Mouse (Mus musculus) intestine, embryonic 15.5 days (tissue): ENCODE measurements around the gene Podn. TPM values are rescaled to one million over a fixed set of nuclear protein-coding genes. Genes with fewer than 3 reads are reported as not detected.
"Not testable (repeated sequence)": the region's sequence is repeated elsewhere in the genome, so short reads cannot be mapped to it uniquely, and the experiment has no call there.

Experiments used
- ATAC-seq: fragments of 200-750 bp; cut with Nextera tagmentation; 2 replicates; pipeline ENCODE4 v1.8.0; 2017; ENCODE audit warnings: moderate TSS enrichment, moderate library complexity
- H3K27ac ChIP-seq: fragments of 300-500 bp; sonication (generic); 2 replicates; pipeline ENCODE4 v1.5.1; 2015; ENCODE audit warnings: mild to moderate bottlenecking, inconsistent platforms
- H3K27me3 ChIP-seq: fragments of 300-500 bp; sonication (generic); replicated peaks from 2 replicates; pipeline ENCODE4 v1.6.1; 2015; ENCODE audit warnings: inconsistent platforms
- H3K36me3 ChIP-seq: fragments of 300-500 bp; sonication (generic); 2 replicates; pipeline ENCODE4 v1.6.1; 2015; ENCODE audit warnings: inconsistent platforms
- H3K4me1 ChIP-seq: fragments of 300-500 bp; sonication (generic); replicated peaks from 2 replicates; pipeline ENCODE4 v1.6.1; 2015; ENCODE audit warnings: inconsistent platforms
- H3K4me2 ChIP-seq: fragments of 300-500 bp; sonication (generic); replicated peaks from 2 replicates; pipeline ENCODE4 v1.6.1; 2015; ENCODE audit warnings: mild to moderate bottlenecking, inconsistent platforms
- H3K4me3 ChIP-seq: fragments of 300-500 bp; sonication (generic); replicated peaks from 2 replicates; pipeline ENCODE4 v1.5.1; 2015; ENCODE audit warnings: inconsistent platforms
- H3K9ac ChIP-seq: fragments of 300-500 bp; sonication (generic); 2 replicates; pipeline ENCODE4 v1.6.1; 2015; ENCODE audit warnings: inconsistent platforms
- H3K9me3 ChIP-seq: fragments of 300-500 bp; sonication (generic); 2 replicates; pipeline ENCODE4 v1.6.1; 2016; ENCODE audit warnings: inconsistent platforms
- WGBS: fragments of 180-500 bp; shearing (Covaris S2); methylation state at CpG from one replicate; pipeline ENCODE4 v1.1.7; 2015; 5-methylcytosine and 5-hydroxymethylcytosine counted together
- polyA plus RNA-seq: library from polyadenylated mRNA; unstranded; fragments of >200 nt; fragmentation: Nextera tagmentation; extraction: Ambion mirVana; gene quantifications from 2 replicates; pipeline ENCODE4 v1.2.1, GENCODE M21; 2015

The Podn gene
- polyA plus RNA-seq, result 0.95 and 1.1 TPM in 2 replicates

DNA sequence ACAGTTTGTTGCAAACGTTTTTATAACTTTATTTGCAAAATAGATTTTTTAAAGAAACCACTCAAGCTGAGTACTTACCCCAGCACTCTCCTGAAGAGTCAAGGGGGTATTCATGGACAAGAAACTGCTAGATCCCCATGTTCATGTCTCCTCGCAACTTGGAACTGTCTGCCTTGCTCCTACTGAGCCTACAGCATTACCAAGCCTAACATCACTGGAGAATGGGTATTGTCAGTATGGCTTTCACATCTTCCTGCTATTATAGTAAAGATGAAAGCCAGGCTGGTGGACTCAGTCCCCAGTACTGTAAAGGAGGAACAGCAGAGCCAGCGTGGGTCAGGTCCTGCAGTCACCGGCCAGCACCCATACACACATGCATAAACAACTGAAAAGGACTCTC, at the start of gene Podn:
Gene Podn (minus strand): TSS at position 101 of the 400 bp plus-strand sequence.
- no peak within 1 kb of the TSS for H3K4me3 ChIP-seq
- 77% methylated on average over 4 of the region's 4 CpGs for WGBS
- ATAC-seq, result no peak

DNA sequence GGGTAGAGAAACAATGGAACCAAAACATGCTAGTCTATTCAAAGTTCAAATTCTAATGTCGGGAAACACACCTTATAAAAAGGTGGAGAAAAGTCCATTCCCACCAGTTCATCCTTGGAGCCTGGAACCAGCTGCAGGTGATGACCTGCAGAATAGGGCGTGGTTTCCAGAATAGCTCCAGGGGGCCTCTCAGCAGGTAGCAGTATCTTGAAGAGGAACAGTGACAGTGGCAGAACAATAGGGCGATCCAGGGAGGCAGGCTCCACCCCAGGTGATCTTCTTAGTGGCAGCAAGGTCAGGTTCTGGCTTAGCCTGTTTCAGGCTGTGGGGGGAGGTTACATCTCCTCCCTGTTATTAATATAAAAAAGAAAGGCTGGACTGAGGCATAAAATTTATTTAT, 49.3 kb upstream of the Podn start:
- H3K36me3 ChIP-seq, H3K4me3 ChIP-seq, ATAC-seq, H3K4me1 ChIP-seq, H3K27ac ChIP-seq, H3K9ac ChIP-seq, H3K27me3 ChIP-seq, H3K4me2 ChIP-seq, H3K9me3 ChIP-seq: not testable (repeated sequence)
- 58% methylated on average over 3 of the region's 3 CpGs for WGBS

More for the DNA sequence above, at the start of gene Podn:
- Histone ChIP-seq H3K27me3 (no peaks in the 10 kb centered on the region), H3K4me2 (no peak within 1 kb of the TSS), H3K36me3 (no peaks in the 10 kb centered on the region; the same call in 1 of the 2 replicates), H3K9ac (no peak within 1 kb of the TSS), H3K27ac (no peak within 1 kb of the TSS), H3K4me1 (no peaks in the 10 kb centered on the region), H3K9me3 (no peaks in the 10 kb centered on the region)

DNA sequence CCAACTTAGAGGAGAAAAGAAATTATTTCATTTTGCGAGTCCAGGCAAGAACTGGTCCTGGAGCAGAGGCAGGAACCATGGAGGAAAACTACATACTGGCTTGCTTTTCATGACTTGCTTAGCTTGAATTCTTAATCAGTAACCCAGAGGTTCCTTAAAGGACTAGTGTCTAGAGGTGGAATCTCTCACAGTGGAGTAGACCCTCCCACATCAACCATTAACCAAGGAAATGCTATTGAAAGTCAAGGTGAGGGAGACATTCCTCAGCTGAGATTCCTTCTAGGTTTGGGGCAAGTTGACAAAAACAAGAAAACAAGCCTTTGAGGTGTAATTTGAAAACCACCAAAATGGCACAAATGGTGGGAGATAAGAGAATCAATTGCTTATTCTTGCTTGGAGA, 48.6 kb upstream of the Podn start, which contains the start of gene Scp2:
Gene Scp2 (minus strand): TSS at position 119 of the 400 bp plus-strand sequence.
- Histone ChIP-seq H3K4me2 (no peak within 1 kb of the TSS), H3K4me1 (no peaks in the 10 kb centered on the region), H3K4me3 (no peak within 1 kb of the TSS), H3K9me3 (no peaks in the 10 kb centered on the region), H3K27ac (no peak within 1 kb of the TSS), H3K36me3 (no peaks in the 10 kb centered on the region), H3K27me3 (no peaks in the 10 kb centered on the region), H3K9ac (no peak within 1 kb of the TSS)
- 88% methylated on average over 1 of the region's 1 CpGs for WGBS
- ATAC-seq, result 0 out of 2 replicates have a peak, but pooled peaks have one; percentile 39

DNA sequence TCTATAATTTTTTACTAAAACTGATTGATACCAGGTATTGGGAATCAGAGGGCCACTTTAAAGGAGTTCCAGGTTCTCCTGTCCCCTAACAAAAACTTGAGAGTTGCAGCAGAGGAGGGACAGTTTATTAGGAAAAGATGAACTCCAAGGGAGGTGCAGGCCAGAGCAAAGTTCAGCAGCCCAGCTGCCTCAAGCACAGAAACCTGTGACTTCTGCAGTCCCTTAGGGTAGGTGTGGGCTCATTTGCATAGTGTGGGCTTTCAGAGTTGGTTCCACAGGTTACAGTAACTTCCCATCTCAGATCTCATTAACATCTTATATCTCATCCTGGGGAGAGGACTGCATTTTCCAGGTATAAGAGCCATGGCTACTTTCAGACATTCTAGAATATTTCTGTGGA, 47.5 kb upstream of the Podn start:
- Histone ChIP-seq H3K4me1 (no peaks in the 10 kb centered on the region), H3K4me3 (no peak overlapping the region), H3K9me3 (no peaks in the 10 kb centered on the region), H3K9ac (no peak overlapping the region), H3K27me3 (no peaks in the 10 kb centered on the region), H3K4me2 (no peak overlapping the region), H3K27ac (no peak overlapping the region), H3K36me3 (no peaks in the 10 kb centered on the region)
- ATAC-seq, result no peak

DNA sequence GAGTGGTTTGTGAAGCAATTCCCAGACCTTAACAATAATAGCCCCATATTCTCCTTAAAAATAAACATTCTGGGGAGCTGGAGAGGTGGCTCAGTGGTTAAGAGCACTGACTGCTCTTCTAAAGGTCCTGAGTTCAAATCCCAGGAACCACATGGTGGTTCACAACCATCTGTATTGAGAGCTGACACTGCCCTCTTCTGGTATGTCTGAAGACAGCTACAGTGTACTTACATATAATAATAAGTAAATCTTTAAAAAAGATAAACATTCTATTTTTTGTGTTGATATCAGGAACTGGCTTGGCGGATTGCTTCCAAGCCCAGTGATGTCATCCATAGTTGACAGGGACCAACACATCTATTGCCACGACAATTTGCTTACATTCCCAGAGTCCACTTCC, 46.9 kb upstream of the Podn start:
- H3K9ac ChIP-seq, H3K27me3 ChIP-seq, H3K4me2 ChIP-seq, H3K27ac ChIP-seq, ATAC-seq, H3K36me3 ChIP-seq, H3K4me3 ChIP-seq, H3K9me3 ChIP-seq, H3K4me1 ChIP-seq: not testable (repeated sequence)
- 75% methylated on average over 2 of the region's 2 CpGs for WGBS

DNA sequence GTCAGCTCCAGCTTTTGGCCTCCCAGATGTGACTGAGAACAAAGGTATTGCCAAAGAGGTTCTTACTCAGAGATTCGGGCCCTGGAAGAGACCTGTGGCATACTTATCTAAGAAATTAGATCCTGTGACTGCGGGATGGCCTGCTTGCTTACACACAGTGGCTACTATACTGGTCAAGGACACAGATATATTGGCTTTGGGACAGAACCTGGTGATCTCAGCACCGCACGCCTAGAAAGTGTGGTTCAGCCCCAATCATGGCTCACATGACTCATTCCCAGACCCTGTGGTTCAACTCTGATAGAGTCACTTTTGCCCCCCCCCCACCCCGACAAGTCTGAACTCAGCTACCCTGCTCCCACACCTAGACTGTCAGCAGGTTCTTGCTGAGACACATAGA, 40.7 kb upstream of the Podn start:
- Histone ChIP-seq H3K4me1 (no peaks in the 10 kb centered on the region), H3K9ac (no peak overlapping the region), H3K27ac (no peak overlapping the region), H3K4me2 (no peak overlapping the region), H3K36me3 (no peaks in the 10 kb centered on the region), H3K9me3 (no peaks in the 10 kb centered on the region), H3K27me3 (no peaks in the 10 kb centered on the region), H3K4me3 (no peak overlapping the region)
- WGBS, result 81% methylated on average over 5 of the region's 5 CpGs
- ATAC-seq, result no peak

DNA sequence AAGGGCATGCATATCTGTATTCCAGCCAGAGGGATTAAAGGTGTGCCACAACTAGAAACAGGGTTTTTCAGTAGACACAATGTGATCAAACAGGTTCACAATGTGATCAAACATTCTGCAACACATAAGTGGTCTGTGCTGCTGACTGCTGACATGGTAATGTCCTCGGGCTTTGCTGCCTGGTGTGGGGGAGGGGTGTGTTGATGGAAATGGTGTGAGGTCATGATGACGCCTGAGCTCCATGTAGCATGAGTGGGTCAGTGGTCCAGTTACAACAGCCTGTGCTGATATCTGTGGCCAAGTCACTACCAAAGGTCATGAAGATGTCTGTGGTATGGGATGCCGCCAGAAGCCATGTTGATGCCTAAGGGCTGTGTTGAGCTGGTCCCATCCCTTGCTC, 34.2 kb upstream of the Podn start:
- H3K36me3 ChIP-seq, result no peaks in the 10 kb centered on the region
- WGBS, result 76% methylated on average over 3 of the region's 3 CpGs
- H3K4me2 ChIP-seq, result no peak overlapping the region
- no peak for ATAC-seq
- H3K27me3 ChIP-seq, result no peaks in the 10 kb centered on the region
- H3K9me3 ChIP-seq, result no peaks in the 10 kb centered on the region
- H3K27ac ChIP-seq, result no peak overlapping the region
- no peak overlapping the region for H3K4me3 ChIP-seq
- H3K9ac ChIP-seq, result no peak overlapping the region
- H3K4me1 ChIP-seq, result no peaks in the 10 kb centered on the region

DNA sequence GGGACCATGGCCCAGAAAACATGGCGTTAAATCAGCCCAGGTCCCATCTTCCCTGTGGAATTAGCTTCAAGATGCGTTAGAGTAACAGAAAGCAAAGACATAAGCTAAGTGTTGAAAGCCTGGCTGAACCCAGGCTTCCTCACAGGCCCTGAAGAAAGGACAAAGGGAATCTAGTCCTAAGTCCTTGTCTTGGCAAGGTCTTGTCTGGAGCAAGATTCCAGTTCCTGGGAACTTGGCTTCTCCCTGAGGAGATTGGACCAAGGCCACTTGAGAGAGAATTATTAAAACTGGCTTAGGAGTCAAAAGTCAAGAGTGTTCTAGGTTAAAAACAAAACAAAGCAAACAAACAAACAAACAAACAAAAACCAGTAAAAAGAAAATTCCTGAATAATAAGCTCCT, 32.1 kb upstream of the Podn start:
- Histone ChIP-seq H3K4me1 (no peaks in the 10 kb centered on the region), H3K27me3 (no peaks in the 10 kb centered on the region), H3K27ac (no peak overlapping the region), H3K4me2 (no peak overlapping the region), H3K9ac (no peak overlapping the region), H3K9me3 (no peaks in the 10 kb centered on the region), H3K4me3 (no peak overlapping the region), H3K36me3 (no peaks in the 10 kb centered on the region)
- ATAC-seq, result no peak
- 92% methylated on average over 2 of the region's 2 CpGs for whole genome bisulfite sequencing

DNA sequence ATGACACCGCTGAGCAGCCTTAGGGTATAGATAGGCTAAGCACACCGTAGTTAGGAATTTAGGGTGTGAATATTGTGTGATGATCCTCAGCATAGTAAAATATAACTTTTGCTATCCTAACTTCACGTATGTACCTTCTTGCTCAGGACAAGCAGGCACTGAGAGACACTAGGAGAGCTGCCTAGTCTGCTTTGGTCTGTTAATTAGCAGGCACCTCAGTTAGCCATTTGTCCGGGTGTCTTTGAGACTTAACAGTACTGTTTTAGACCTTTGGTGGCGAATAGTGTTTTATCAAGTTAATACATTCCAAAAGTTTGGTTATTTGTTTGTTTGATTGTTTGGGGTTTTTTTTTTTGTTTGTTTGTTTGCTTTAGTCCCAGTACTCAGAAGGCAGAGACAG, 31.3 kb upstream of the Podn start:
- H3K36me3 ChIP-seq, result no peaks in the 10 kb centered on the region
- no peak overlapping the region for H3K4me2 ChIP-seq
- no peaks in the 10 kb centered on the region for H3K9me3 ChIP-seq
- 89% methylated on average over 5 of the region's 5 CpGs for WGBS
- no peaks in the 10 kb centered on the region for H3K27me3 ChIP-seq
- no peak overlapping the region for H3K4me3 ChIP-seq
- no peak overlapping the region for H3K27ac ChIP-seq
- no peak overlapping the region for H3K9ac ChIP-seq
- ATAC-seq, result no peak
- H3K4me1 ChIP-seq, result no peaks in the 10 kb centered on the region

DNA sequence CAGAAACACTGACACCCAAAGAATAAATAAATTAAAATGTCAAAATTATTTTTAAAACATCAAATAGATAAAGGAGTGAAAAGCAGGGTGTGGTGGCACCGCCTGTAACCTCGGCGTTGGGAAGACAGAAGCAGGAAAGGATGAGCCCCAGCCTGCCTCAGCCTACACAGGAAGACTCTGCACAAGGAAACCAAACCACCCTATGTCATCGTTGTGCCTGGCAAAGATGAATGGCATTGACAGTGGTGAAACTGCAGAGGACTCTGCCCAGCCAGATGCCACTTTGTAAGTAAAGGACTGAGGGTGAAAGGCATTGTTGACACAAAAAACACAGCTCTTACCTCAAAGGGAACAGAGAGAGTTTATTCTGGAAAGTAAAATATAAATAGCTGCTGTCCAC, 30.0 kb upstream of the Podn start:
- Histone ChIP-seq H3K27ac (no peak overlapping the region), H3K36me3 (no peaks in the 10 kb centered on the region), H3K27me3 (no peaks in the 10 kb centered on the region), H3K4me3 (no peak overlapping the region), H3K4me2 (no peak overlapping the region), H3K9ac (no peak overlapping the region), H3K9me3 (no peaks in the 10 kb centered on the region), H3K4me1 (no peaks in the 10 kb centered on the region)
- ATAC-seq, result no peak
- WGBS, result 83% methylated on average over 4 of the region's 4 CpGs

DNA sequence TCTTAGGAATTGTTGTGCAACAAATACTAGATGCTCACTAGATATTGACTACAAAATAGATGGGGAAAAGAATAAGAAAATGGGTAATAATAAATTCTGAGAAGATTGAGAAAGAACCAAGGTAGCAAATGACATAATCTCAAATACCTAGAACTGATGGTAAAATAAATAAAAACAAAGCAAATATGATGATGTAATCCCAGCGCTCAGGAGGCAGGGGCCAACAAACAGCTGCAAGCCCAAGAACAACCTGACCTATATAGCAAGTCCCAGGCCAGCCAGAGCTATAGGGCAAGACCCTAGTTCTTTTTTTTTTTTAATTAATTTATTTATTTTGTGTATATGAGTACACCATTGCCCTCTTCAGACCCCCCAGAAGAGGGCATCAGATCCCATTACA, 27.9 kb upstream of the Podn start:
- no peak overlapping the region for H3K9ac ChIP-seq
- H3K27me3 ChIP-seq, result no peaks in the 10 kb centered on the region
- H3K9me3 ChIP-seq, result no peaks in the 10 kb centered on the region
- H3K4me3 ChIP-seq, result no peak overlapping the region
- no peak overlapping the region for H3K27ac ChIP-seq
- H3K4me1 ChIP-seq, result no peaks in the 10 kb centered on the region
- H3K4me2 ChIP-seq, result no peak overlapping the region
- no peaks in the 10 kb centered on the region for H3K36me3 ChIP-seq
- WGBS, result 85% methylated on average over 1 of the region's 1 CpGs
- no peak for ATAC-seq

DNA sequence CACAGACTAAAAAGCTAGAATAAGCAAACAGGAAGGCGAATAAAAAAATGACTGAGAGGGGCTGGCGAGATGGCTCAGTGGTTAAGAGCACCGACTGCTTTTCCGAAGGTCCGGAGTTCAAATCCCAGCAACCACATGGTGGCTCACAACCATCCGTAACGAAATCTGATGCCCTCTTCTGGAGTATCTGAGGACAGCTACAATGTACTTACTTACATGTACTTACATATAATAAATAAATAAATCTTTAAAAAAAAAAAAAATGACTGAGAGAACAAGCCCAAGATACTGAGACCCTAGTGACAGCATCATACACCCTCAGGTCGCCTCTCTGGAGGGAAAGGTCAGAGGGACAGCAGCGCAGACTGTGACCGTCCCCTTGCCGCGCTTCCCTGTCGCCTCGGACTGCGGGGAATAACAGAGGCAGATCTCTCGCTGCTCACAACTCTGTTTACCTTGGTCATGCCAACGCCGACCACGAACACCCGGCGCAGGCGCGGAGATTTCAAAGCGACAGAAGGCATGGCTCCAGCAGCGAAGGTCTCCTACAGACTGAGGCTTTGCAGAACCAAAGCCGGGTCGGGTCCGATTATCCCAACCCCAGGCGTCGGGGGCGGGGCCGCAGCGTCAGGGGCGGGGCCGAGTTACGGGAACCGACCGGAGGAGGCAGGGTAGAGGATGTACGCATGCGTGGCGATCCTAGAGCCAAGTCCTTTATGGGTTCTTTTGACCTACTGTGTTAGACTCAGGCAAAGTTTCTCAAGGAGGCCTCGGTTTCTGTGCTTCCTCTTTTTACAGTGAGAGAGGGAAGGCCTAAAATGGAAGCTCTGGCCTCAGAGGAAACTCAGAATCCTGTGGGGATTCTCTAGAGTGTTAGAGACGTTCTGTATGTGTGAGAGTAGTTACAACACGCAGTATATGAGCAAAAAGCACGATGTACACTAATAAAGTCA, 22.0 kb upstream of the Podn start:
- Histone ChIP-seq H3K27ac (peak overlapping the region; percentile 58; the same call in 1 of the 2 replicates), H3K4me3 (peak overlapping the region; percentile 56), H3K36me3 (no peaks in the 10 kb centered on the region), H3K4me1 (no peaks in the 10 kb centered on the region), H3K9me3 (no peaks in the 10 kb centered on the region), H3K4me2 (peak overlapping the region; percentile 59), H3K27me3 (no peaks in the 10 kb centered on the region), H3K9ac (peak overlapping the region; percentile 50)
- peak; percentile 96 for ATAC-seq
- WGBS, result 13% methylated on average over 45 of the region's 45 CpGs

DNA sequence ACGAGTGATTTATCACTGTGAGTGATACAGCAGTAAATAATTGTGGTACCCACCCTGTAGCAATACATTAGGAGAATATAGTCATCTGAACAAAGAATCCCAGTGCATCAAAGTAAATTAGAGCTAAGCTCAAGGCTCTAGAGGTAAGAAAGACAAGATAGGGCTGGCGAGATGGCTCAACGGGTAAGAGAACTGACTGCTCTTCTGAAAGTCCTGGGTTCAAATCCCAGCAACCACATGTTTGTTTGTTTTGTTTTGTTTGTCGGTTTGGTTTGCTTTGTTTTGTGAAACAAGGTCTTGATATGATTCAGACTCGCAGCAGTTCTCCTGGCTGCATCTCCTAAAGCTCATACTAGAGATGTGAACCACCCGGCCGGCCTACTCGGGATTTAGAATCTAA, 21.2 kb upstream of the Podn start:
- H3K4me1 ChIP-seq, result no peaks in the 10 kb centered on the region
- no peaks in the 10 kb centered on the region for H3K36me3 ChIP-seq
- H3K4me2 ChIP-seq, result no peak overlapping the region
- H3K4me3 ChIP-seq, result no peak overlapping the region
- H3K27me3 ChIP-seq, result no peaks in the 10 kb centered on the region
- H3K27ac ChIP-seq, result no peak overlapping the region
- ATAC-seq, result no peak
- H3K9ac ChIP-seq, result no peak overlapping the region
- H3K9me3 ChIP-seq, result no peaks in the 10 kb centered on the region
- WGBS, result 91% methylated on average over 8 of the region's 8 CpGs
